Mouse (Mus musculus) left cerebral cortex, adult 9 months (tissue): ENCODE results near the gene Abhd11.

ENCODE experiments used
- DNase-seq, 2 experiments: peaks; one replicate each; pipeline ENCODE4 v3.0.0; 2022; ENCODE audit warnings: low spot score in 2 of 2

Abhd11 gene

GRCm38 (mm10) chr5:134986298-134987268, 22.4 kb upstream of the Abhd11 start:
- no peak for DNase-seq

GRCm38 (mm10) chr5:134989166-134989565, 19.8 kb upstream of the Abhd11 start:
- no peak for DNase-seq

GRCm38 (mm10) chr5:134989741-134990140, 19.2 kb upstream of the Abhd11 start:
- DNase-seq, result no peak

- no peak for DNase-seq
Observed at GRCm38 (mm10) chr5:134992566-134992965, 16.4 kb upstream of the Abhd11 start.

- no peak for DNase-seq
Observed at GRCm38 (mm10) chr5:134998359-134998758, 10.6 kb upstream of the Abhd11 start.

GRCm38 (mm10) chr5:134999797-135000196, 9.2 kb upstream of the Abhd11 start:
- no peak for DNase-seq

GRCm38 (mm10) chr5:135000751-135001150, 8.2 kb upstream of the Abhd11 start:
- DNase-seq, result no peak

GRCm38 (mm10) chr5:135001309-135001708, 7.6 kb upstream of the Abhd11 start:
- peak in 1 of 2 experiments; percentile 10 for DNase-seq

GRCm38 (mm10) chr5:135002151-135002550, 6.8 kb upstream of the Abhd11 start:
- no peak for DNase-seq

- DNase-seq, result peak in 1 of 2 experiments; percentile 47
Observed at GRCm38 (mm10) chr5:135007802-135008571, 965 bp upstream of the Abhd11 start.

GRCm38 (mm10) chr5:135009590-135010319, 803 bp downstream of the Abhd11 start:
- DNase-seq, result peak; percentile 79 to 89

GRCm38 (mm10) chr5:135010320-135010709, 1.4 kb downstream of the Abhd11 start:
- DNase-seq, result no peak

- no peak for DNase-seq
Observed at GRCm38 (mm10) chr5:135010841-135011743, 2.1 kb downstream of the Abhd11 start.

- DNase-seq, result no peak
Observed at GRCm38 (mm10) chr5:135011809-135012613, 3.1 kb downstream of the Abhd11 start.

- peak in 1 of 2 experiments; percentile 83 for DNase-seq
Observed at GRCm38 (mm10) chr5:135012671-135013441, 3.9 kb downstream of the Abhd11 start.

- DNase-seq, result peak in 1 of 2 experiments; percentile 92
Observed at GRCm38 (mm10) chr5:135015497-135015896, 6.5 kb downstream of the Abhd11 start.

GRCm38 (mm10) chr5:135016224-135016759, 7.3 kb downstream of the Abhd11 start:
- DNase-seq, result no peak

GRCm38 (mm10) chr5:135021814-135022213, 12.9 kb downstream of the Abhd11 start:
- DNase-seq, result no peak
